Mouse (Mus musculus) cerebellum, adult 2 months (tissue): ENCODE measurements around the gene Anks3.

ENCODE experiments used
- CTCF ChIP-seq: fragments of 200-500 bp; IDR thresholded peaks from 2 replicates; pipeline ENCODE4 v1.5.1; 2011; ENCODE audit warnings: low read depth, mild to moderate bottlenecking, control low read depth, low read length, moderate library complexity, borderline replicate concordance; ENCODE audit not compliant: insufficient read depth
- POLR2A ChIP-seq: fragments of 200-500 bp; IDR thresholded peaks from 2 replicates; pipeline ENCODE4 v1.6.1; 2011; ENCODE audit warnings: low read length, control low read depth, borderline replicate concordance; ENCODE audit not compliant: insufficient read depth

GRCm38 (mm10) chr16:4902390-4902789, 61.6 kb downstream of the Anks3 start:
- no peak for TF ChIP-seq CTCF
- no peak for TF ChIP-seq POLR2A
